Mouse (Mus musculus) kidney, embryonic 16.5 days (tissue): ENCODE results near the gene Mbd5. TPM values are rescaled to one million over a fixed set of nuclear protein-coding genes. Genes with fewer than 3 reads are reported as not detected.

Source experiments
- ATAC-seq: fragments of 200-750 bp; cut with Nextera tagmentation; 2 replicates; pipeline ENCODE4 v1.8.0; 2017; ENCODE audit warnings: moderate TSS enrichment; ENCODE audit not compliant: low FRiP score, low TSS enrichment
- H3K27ac ChIP-seq: fragments of 300-500 bp; sonication (generic); 2 replicates; pipeline ENCODE4 v1.5.1; 2014; ENCODE audit warnings: low read length
- H3K27me3 ChIP-seq: fragments of 300-500 bp; sonication (generic); 2 replicates; pipeline ENCODE4 v1.6.1; 2014; ENCODE audit warnings: low read length, control low read depth, mixed read lengths; ENCODE audit not compliant: insufficient read depth
- H3K36me3 ChIP-seq: fragments of 300-500 bp; sonication (generic); 2 replicates; pipeline ENCODE4 v1.6.1; 2014; ENCODE audit warnings: low read length, control low read depth, mixed read lengths; ENCODE audit not compliant: insufficient read depth
- H3K4me1 ChIP-seq: fragments of 300-500 bp; sonication (generic); 2 replicates; pipeline ENCODE4 v1.6.1; 2014; ENCODE audit warnings: low read length, control low read depth, mixed read lengths; ENCODE audit not compliant: insufficient read depth
- H3K4me2 ChIP-seq: fragments of 300-500 bp; sonication (generic); replicated peaks from 2 replicates; pipeline ENCODE4 v1.6.1; 2014; ENCODE audit warnings: low read depth, low read length
- H3K4me3 ChIP-seq: fragments of 300-500 bp; sonication (generic); 2 replicates; pipeline ENCODE4 v1.5.1; 2014; ENCODE audit warnings: mild to moderate bottlenecking, low read length
- H3K9ac ChIP-seq: fragments of 300-500 bp; sonication (generic); replicated peaks from 2 replicates; pipeline ENCODE4 v1.6.1; 2014; ENCODE audit warnings: low read length
- H3K9me3 ChIP-seq: fragments of 300-500 bp; sonication (generic); 2 replicates; pipeline ENCODE4 v1.6.1; 2016; ENCODE audit warnings: low read length, control low read depth
- WGBS: fragments of 180-500 bp; shearing (Covaris S2); extraction: QIAGEN DNeasy Blood & Tissue Kit; methylation state at CpG from one replicate; pipeline ENCODE4 v1.1.7; 2014; 5-methylcytosine and 5-hydroxymethylcytosine counted together
- polyA plus RNA-seq: library from polyadenylated mRNA; unstranded; fragments of >200 nt; fragmentation: Nextera tagmentation; extraction: Ambion mirVana; gene quantifications from 2 replicates; pipeline ENCODE4 v1.2.1, GENCODE M21; 2015

Gene Mbd5
- polyA plus RNA-seq, 1 experiment from 2014 or later: 23.3 TPM

DNA sequence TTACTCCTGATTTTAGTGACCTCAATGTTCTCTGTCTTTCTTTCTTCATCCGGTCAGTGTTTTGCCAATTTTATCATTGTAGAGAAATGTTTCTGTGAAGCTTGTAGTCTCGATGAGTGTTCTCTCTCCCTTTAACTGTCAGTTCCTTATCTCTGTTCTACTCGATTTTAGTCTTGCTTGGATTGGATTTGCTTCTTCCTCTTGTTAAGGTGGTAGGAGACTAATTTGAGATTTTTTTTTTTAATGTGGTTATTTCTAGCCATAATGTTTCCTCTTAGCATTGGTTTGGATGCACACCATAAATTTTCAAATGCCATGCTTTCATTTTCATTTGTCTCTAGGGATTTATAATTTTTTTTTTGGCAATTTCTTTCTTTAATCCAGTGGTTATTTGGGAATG, 29.6 kb downstream of the Mbd5 start:
- Histone ChIP-seq H3K4me1 (no peaks in the 10 kb centered on the region), H3K4me2 (no peak overlapping the region), H3K4me3 (no peak overlapping the region), H3K9ac (no peak overlapping the region), H3K27me3 (no peaks in the 10 kb centered on the region), H3K36me3 (peaks cover 4% of the 10 kb centered on the region; the same call in 1 of the 2 replicates), H3K9me3 (no peaks in the 10 kb centered on the region), H3K27ac (no peak overlapping the region)
- ATAC-seq: no peak
- WGBS: 72% methylated on average over 3 of the region's 3 CpGs

- no peak overlapping the region for H3K27ac ChIP-seq
- no peaks in the 10 kb centered on the region for H3K9me3 ChIP-seq
- WGBS: 87% methylated on average over 3 of the region's 3 CpGs
- no peak for ATAC-seq
- no peaks in the 10 kb centered on the region for H3K4me1 ChIP-seq
- H3K4me2 ChIP-seq: no peak overlapping the region
- H3K4me3 ChIP-seq: no peak overlapping the region
- H3K36me3 ChIP-seq: 0 out of 2 replicates have a peak, but pooled peaks cover 3% of the 10 kb centered on the region
- no peaks in the 10 kb centered on the region for H3K27me3 ChIP-seq
- no peak overlapping the region for H3K9ac ChIP-seq
Observed at GRCm38 (mm10) chr2:48990322-48990721, 41.0 kb downstream of the Mbd5 start.

GRCm38 (mm10) chr2:49040481-49040880, 91.2 kb downstream of the Mbd5 start:
- WGBS: 90% methylated on average over 3 of the region's 3 CpGs
- Histone ChIP-seq H3K4me3 (no peak overlapping the region), H3K4me2 (no peak overlapping the region), H3K27me3 (no peaks in the 10 kb centered on the region), H3K9ac (no peak overlapping the region), H3K36me3 (0 out of 2 replicates have a peak, but pooled peaks cover 4% of the 10 kb centered on the region), H3K4me1 (no peaks in the 10 kb centered on the region), H3K9me3 (peaks cover 10% of the 10 kb centered on the region), H3K27ac (no peak overlapping the region)
- no peak for ATAC-seq

- no peak for ATAC-seq
- Histone ChIP-seq H3K36me3 (no peaks in the 10 kb centered on the region), H3K9me3 (no peaks in the 10 kb centered on the region), H3K27me3 (no peaks in the 10 kb centered on the region), H3K4me1 (no peaks in the 10 kb centered on the region), H3K4me3 (no peak overlapping the region), H3K4me2 (no peak overlapping the region), H3K9ac (no peak overlapping the region), H3K27ac (no peak overlapping the region)
- 94% methylated on average over 4 of the region's 4 CpGs for WGBS
Observed at GRCm38 (mm10) chr2:49050030-49050429, 100.7 kb downstream of the Mbd5 start.

GRCm38 (mm10) chr2:49067886-49068285, 118.6 kb downstream of the Mbd5 start:
- Histone ChIP-seq H3K4me1 (no peaks in the 10 kb centered on the region), H3K36me3 (no peaks in the 10 kb centered on the region), H3K9ac (no peak overlapping the region), H3K27me3 (no peaks in the 10 kb centered on the region), H3K27ac (no peak overlapping the region), H3K9me3 (no peaks in the 10 kb centered on the region), H3K4me2 (no peak overlapping the region), H3K4me3 (no peak overlapping the region)
- no peak for ATAC-seq

DNA sequence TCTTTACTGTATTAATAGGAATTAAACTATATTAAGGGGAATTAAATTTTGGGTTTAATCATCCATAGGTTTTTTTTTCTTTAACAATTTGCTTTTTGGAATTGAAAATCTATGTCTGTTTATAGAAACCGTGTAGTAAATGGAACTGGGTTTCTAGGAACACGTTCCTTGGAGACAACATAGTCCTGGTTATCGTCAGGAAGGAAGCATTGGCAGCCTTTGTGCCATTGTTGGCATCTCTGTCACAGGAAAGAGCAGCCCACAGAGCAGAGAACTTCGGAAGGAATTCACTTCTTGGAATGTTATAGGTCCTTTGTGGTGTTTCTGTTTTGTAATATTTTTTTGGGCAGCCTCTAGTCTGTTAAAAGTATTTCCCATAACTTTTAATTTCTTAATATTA, 135.7 kb downstream of the Mbd5 start:
- Histone ChIP-seq H3K9me3 (no peaks in the 10 kb centered on the region), H3K4me3 (no peak overlapping the region), H3K27me3 (no peaks in the 10 kb centered on the region), H3K4me1 (no peaks in the 10 kb centered on the region), H3K9ac (no peak overlapping the region), H3K4me2 (no peak overlapping the region), H3K36me3 (no peaks in the 10 kb centered on the region), H3K27ac (no peak overlapping the region)
- no peak for ATAC-seq
- 83% methylated on average over 4 of the region's 4 CpGs for WGBS

DNA sequence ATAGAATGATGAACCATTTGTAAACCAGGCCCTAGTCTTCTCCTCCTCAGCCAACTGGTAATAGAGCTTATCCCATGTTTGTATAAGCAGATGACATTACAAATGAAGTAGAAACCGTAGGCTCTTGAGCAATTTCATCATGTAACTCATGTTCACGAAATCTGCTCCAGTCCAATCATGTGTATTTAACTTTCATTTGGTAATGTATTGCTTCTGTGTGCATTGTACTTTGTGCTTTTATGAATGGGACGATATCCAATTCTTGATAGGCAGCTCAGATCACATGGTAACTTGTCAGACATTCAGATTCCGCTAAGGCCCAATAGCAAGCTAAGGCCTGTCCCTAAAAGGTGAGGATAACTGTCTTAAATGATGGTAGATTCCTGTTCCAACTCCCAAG, 141.5 kb downstream of the Mbd5 start:
- Histone ChIP-seq H3K4me1 (no peaks in the 10 kb centered on the region), H3K9ac (no peak overlapping the region), H3K36me3 (no peaks in the 10 kb centered on the region), H3K27ac (no peak overlapping the region), H3K4me3 (no peak overlapping the region), H3K4me2 (no peak overlapping the region), H3K9me3 (no peaks in the 10 kb centered on the region), H3K27me3 (no peaks in the 10 kb centered on the region)
- WGBS: 89% methylated on average over 4 of the region's 4 CpGs
- ATAC-seq: no peak

DNA sequence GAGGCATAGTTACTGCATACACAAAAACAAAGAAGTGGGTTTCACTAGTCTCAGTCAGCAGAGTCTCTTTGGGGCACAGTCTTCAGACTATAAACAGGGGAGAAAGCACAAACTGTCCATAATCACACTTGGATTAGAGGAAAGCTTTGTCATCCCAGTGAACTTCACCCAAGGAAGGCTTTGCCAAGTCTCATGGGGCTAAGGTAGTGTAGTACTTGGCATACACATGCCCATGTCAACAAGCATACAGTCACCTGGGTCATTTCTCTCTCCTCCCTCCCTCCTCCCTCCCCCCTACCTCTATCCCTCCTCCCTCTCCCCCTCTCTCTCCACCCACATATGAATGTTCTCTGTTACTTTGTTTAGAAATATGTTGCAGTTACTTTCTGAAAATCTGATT, 147.5 kb downstream of the Mbd5 start:
- Histone ChIP-seq H3K4me3 (no peak overlapping the region), H3K36me3 (peaks cover 3% of the 10 kb centered on the region; the same call in 1 of the 2 replicates), H3K4me2 (no peak overlapping the region), H3K27ac (no peak overlapping the region), H3K9ac (no peak overlapping the region), H3K27me3 (no peaks in the 10 kb centered on the region), H3K9me3 (no peaks in the 10 kb centered on the region), H3K4me1 (no peaks in the 10 kb centered on the region)
- ATAC-seq: no peak

- no peak overlapping the region for H3K4me2 ChIP-seq
- no peak overlapping the region for H3K4me3 ChIP-seq
- H3K27me3 ChIP-seq: no peaks in the 10 kb centered on the region
- no peak for ATAC-seq
- H3K4me1 ChIP-seq: no peaks in the 10 kb centered on the region
- no peak overlapping the region for H3K27ac ChIP-seq
- no peak overlapping the region for H3K9ac ChIP-seq
- H3K36me3 ChIP-seq: no peaks in the 10 kb centered on the region
- no peaks in the 10 kb centered on the region for H3K9me3 ChIP-seq
Observed at GRCm38 (mm10) chr2:49108906-49109305, 159.6 kb downstream of the Mbd5 start.

GRCm38 (mm10) chr2:49119875-49120274, 170.6 kb downstream of the Mbd5 start:
- no peak overlapping the region for H3K4me3 ChIP-seq
- ATAC-seq: no peak
- no peak overlapping the region for H3K4me2 ChIP-seq
- no peak overlapping the region for H3K9ac ChIP-seq
- no peaks in the 10 kb centered on the region for H3K27me3 ChIP-seq
- H3K9me3 ChIP-seq: no peaks in the 10 kb centered on the region
- H3K27ac ChIP-seq: no peak overlapping the region
- 92% methylated on average over 6 of the region's 6 CpGs for WGBS
- H3K4me1 ChIP-seq: no peaks in the 10 kb centered on the region
- H3K36me3 ChIP-seq: no peaks in the 10 kb centered on the region

GRCm38 (mm10) chr2:49121603-49122002, 172.3 kb downstream of the Mbd5 start:
- Histone ChIP-seq H3K9ac (no peak overlapping the region), H3K27ac (no peak overlapping the region), H3K9me3 (no peaks in the 10 kb centered on the region), H3K36me3 (no peaks in the 10 kb centered on the region), H3K4me3 (no peak overlapping the region), H3K27me3 (no peaks in the 10 kb centered on the region), H3K4me1 (no peaks in the 10 kb centered on the region), H3K4me2 (no peak overlapping the region)
- no peak for ATAC-seq
- WGBS: 80% methylated on average over 3 of the region's 3 CpGs
